Mouse (Mus musculus) heart, embryonic 13.5 days (tissue): ENCODE data around the gene Ssr4. TPM values are rescaled to one million over a fixed set of nuclear protein-coding genes. Genes with fewer than 3 reads are reported as not detected.
"Not testable (repeated sequence)": the region's sequence is repeated elsewhere in the genome, so short reads cannot be mapped to it uniquely, and the experiment has no call there.

Experiments used
- ATAC-seq: fragments of 200-750 bp; cut with Nextera tagmentation; 2 replicates; pipeline ENCODE4 v1.8.0; 2017; ENCODE audit warnings: moderate TSS enrichment; ENCODE audit not compliant: insufficient number of reproducible peaks, low FRiP score, low TSS enrichment; ENCODE audit errors: extremely low read depth
- H3K27ac ChIP-seq: fragments of 300-500 bp; sonication (generic); replicated peaks from 2 replicates; pipeline ENCODE4 v1.5.1; 2015; ENCODE audit warnings: moderate library complexity, mild to moderate bottlenecking, inconsistent platforms
- H3K27me3 ChIP-seq: fragments of 300-500 bp; sonication (generic); replicated peaks from 2 replicates; pipeline ENCODE4 v1.6.1; 2015; ENCODE audit warnings: mild to moderate bottlenecking, inconsistent platforms
- H3K36me3 ChIP-seq: fragments of 300-500 bp; sonication (generic); 2 replicates; pipeline ENCODE4 v1.6.1; 2015; ENCODE audit warnings: mild to moderate bottlenecking, inconsistent platforms
- H3K4me1 ChIP-seq: fragments of 300-500 bp; sonication (generic); 2 replicates; pipeline ENCODE4 v1.6.1; 2015; ENCODE audit warnings: inconsistent platforms
- H3K4me2 ChIP-seq: fragments of 300-500 bp; sonication (generic); 2 replicates; pipeline ENCODE4 v1.6.1; 2015; ENCODE audit warnings: inconsistent platforms, mild to moderate bottlenecking, moderate library complexity
- H3K4me3 ChIP-seq: fragments of 300-500 bp; sonication (generic); 2 replicates; pipeline ENCODE4 v1.5.1; 2015; ENCODE audit warnings: moderate library complexity, mild to moderate bottlenecking, inconsistent platforms
- H3K9ac ChIP-seq: fragments of 300-500 bp; sonication (generic); 2 replicates; pipeline ENCODE4 v1.6.1; 2015; ENCODE audit warnings: inconsistent platforms, mild to moderate bottlenecking, moderate library complexity
- H3K9me3 ChIP-seq: fragments of 300-500 bp; sonication (generic); 2 replicates; pipeline ENCODE4 v1.6.1; 2016; ENCODE audit warnings: inconsistent platforms
- WGBS: fragments of 180-500 bp; shearing (Covaris S2); methylation state at CpG from one replicate; pipeline ENCODE4 v1.1.7; 2015; ENCODE audit warnings: mixed read lengths; 5-methylcytosine and 5-hydroxymethylcytosine counted together
- polyA plus RNA-seq: library from polyadenylated mRNA; unstranded; fragments of >200 nt; fragmentation: Nextera tagmentation; extraction: Ambion mirVana; gene quantifications from 2 replicates; pipeline ENCODE4 v1.2.1, GENCODE M21; 2015

The Ssr4 gene
- 151 and 163 TPM in 2 replicates for polyA plus RNA-seq

GRCm38 (mm10) chrX:73786364-73787224 is at the start of gene Ssr4, which contains the start of gene Idh3g:
Gene Ssr4, plus strand, starts transcription at chrX:73787028.
Gene Idh3g, minus strand, starts transcription at chrX:73786897.
- Histone ChIP-seq H3K27me3 (no peaks in the 10 kb centered on the region; the same call in 1 of the 2 replicates), H3K9me3 (no peaks in the 10 kb centered on the region), H3K9ac (peak within 1 kb of the TSS; percentile 88), H3K4me2 (peak within 1 kb of the TSS; percentile 78), H3K4me1 (peaks cover 22% of the 10 kb centered on the region), H3K27ac (peak within 1 kb of the TSS; percentile 91), H3K36me3 (peaks cover 41% of the 10 kb centered on the region), H3K4me3 (peak within 1 kb of the TSS; percentile 71)
- 4% methylated on average over 43 of the region's 52 CpGs for WGBS
- peak; percentile 96 for ATAC-seq

DNA sequence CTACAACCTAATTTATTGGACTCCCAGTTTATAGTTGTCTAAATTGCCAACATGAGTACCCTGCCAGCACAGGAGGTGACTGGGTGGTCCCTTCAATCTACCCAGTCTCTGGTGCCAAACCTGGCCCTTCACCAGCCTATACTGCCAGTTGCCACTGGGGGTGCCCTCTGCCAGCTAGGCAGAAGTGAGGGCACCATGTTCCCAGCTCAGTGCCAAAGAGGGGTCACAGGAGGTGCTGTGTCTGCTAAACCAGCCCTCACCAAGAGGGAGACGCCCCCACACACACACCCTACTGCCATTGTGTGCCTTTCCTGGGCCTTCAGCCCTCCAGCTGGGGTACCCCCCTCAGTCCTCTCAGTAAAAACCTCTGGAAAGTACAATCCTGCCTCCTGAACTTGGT is 48.7 kb upstream of the Ssr4 start:
- no peak overlapping the region for H3K4me2 ChIP-seq
- no peaks in the 10 kb centered on the region for H3K9me3 ChIP-seq
- H3K9ac ChIP-seq = no peak overlapping the region
- no peak overlapping the region for H3K27ac ChIP-seq
- ATAC-seq = no peak
- H3K36me3 ChIP-seq = no peaks in the 10 kb centered on the region
- H3K4me3 ChIP-seq = no peak overlapping the region
- H3K4me1 ChIP-seq = no peaks in the 10 kb centered on the region
- H3K27me3 ChIP-seq = peaks cover 3% of the 10 kb centered on the region; the same call in 1 of the 2 replicates
- WGBS = 54% methylated on average over 1 of the region's 1 CpGs

GRCm38 (mm10) chrX:73739151-73739550 is 47.7 kb upstream of the Ssr4 start:
- Histone ChIP-seq H3K36me3 (no peaks in the 10 kb centered on the region), H3K27ac (no peak overlapping the region), H3K4me1 (no peaks in the 10 kb centered on the region), H3K9me3 (no peaks in the 10 kb centered on the region), H3K27me3 (peaks cover 3% of the 10 kb centered on the region; the same call in 1 of the 2 replicates), H3K4me3 (no peak overlapping the region), H3K9ac (no peak overlapping the region), H3K4me2 (no peak overlapping the region)
- WGBS = 62% methylated on average over 5 of the region's 5 CpGs
- no peak for ATAC-seq

DNA sequence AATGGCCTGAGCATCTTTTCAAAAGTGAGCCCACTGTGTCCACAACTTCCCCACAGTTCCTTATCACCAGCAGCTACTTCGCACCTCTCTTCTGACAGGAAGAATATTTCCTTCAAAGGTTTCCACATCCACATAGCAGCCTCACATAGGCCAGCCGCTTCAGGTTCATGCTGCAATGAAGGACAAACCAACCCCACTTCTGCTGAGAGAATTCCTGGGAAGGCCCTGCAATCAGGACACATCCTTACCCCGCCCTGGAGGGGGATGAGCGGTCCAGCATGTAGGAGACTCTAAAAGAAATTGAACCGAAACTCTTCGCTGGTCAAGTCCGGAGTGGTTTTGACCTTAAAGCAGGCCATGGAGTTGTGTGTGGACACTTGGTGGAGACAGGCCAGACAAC is 47.0 kb upstream of the Ssr4 start:
- H3K27me3 ChIP-seq, H3K9ac ChIP-seq, H3K4me3 ChIP-seq, H3K9me3 ChIP-seq, ATAC-seq, H3K27ac ChIP-seq, H3K36me3 ChIP-seq, H3K4me1 ChIP-seq, H3K4me2 ChIP-seq: not testable (repeated sequence)
- 83% methylated on average over 7 of the region's 7 CpGs for WGBS

- no peak overlapping the region for H3K27ac ChIP-seq
Measured at GRCm38 (mm10) chrX:73744774-73745481, 41.9 kb upstream of the Ssr4 start.

DNA sequence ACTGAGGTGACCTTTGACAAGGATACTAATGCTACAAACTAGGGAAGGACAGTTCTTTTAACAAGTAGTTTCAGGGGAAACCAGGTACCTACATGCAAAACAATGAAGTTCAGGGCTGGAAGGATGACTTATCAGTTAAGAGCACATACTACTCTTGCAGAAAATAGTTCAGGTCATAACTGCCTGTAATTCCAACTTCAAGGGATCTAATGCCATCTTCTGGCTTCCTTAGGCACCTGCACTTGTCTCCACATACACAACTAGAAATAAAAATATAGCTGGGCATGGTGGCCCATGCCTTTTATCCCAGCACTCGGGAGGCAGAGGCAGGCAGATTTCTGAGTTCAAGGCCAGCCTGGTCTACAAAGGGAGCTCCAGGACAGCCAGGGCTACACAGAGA is 37.9 kb upstream of the Ssr4 start:
- WGBS = 63% methylated on average over 1 of the region's 1 CpGs
- Histone ChIP-seq H3K4me3 (no peak overlapping the region), H3K9me3 (no peaks in the 10 kb centered on the region), H3K27ac (no peak overlapping the region), H3K9ac (no peak overlapping the region), H3K4me2 (no peak overlapping the region), H3K36me3 (no peaks in the 10 kb centered on the region), H3K27me3 (no peaks in the 10 kb centered on the region), H3K4me1 (no peaks in the 10 kb centered on the region)
- ATAC-seq = no peak

More at GRCm38 (mm10) chrX:73744774-73745481, 41.9 kb upstream of the Ssr4 start:
- Histone ChIP-seq H3K27me3 (no peaks in the 10 kb centered on the region), H3K9ac (no peak overlapping the region), H3K4me3 (no peak overlapping the region), H3K9me3 (no peaks in the 10 kb centered on the region), H3K4me2 (no peak overlapping the region), H3K36me3 (no peaks in the 10 kb centered on the region), H3K4me1 (no peaks in the 10 kb centered on the region)
- ATAC-seq = no peak
- 52% methylated on average over 1 of the region's 1 CpGs for WGBS

- no peak within 1 kb of the TSS for H3K4me3 ChIP-seq
- H3K9me3 ChIP-seq = no peaks in the 10 kb centered on the region
- H3K4me1 ChIP-seq = no peaks in the 10 kb centered on the region
- no peaks in the 10 kb centered on the region for H3K36me3 ChIP-seq
- no peak within 1 kb of the TSS for H3K4me2 ChIP-seq
- WGBS = 63% methylated on average over 5 of the region's 5 CpGs
- H3K9ac ChIP-seq = no peak within 1 kb of the TSS
- H3K27ac ChIP-seq = no peak within 1 kb of the TSS
- no peak for ATAC-seq
- peaks cover 16% of the 10 kb centered on the region for H3K27me3 ChIP-seq
Measured at GRCm38 (mm10) chrX:73756334-73757140, 30.3 kb upstream of the Ssr4 start, which contains the start of gene Plxnb3. Gene Plxnb3, plus strand, starts transcription at chrX:73757090.

DNA sequence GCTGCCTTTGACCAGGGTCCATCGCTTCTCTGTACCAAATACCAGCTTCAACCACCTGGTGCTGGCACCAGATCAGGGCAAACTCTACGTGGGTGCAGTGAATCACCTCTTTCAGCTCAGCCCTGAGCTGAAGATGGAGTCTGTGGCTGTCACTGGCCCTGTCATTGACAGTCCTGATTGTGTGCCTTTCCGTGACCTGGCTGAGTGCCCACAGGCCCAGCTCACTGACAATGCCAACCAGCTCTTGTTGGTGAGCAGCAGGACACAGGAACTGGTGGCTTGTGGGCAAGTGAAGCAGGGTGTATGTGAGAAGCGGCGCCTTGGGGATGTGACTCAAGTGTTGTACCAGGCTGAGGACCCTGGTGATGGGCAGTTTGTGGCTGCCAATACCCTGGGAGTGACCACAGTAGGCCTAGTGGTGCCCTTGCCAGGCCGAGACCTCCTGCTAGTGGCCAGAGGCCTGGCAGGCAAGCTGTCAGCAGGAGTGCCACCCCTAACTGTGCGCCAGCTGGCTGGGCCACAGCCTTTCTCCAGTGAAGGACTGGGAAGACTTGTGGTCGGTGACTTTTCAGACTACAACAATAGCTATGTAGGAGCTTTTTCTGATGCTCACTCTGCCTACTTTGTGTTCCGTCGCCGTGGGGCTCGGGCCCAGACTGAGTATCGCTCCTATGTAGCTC is 28.1 kb upstream of the Ssr4 start:
- Histone ChIP-seq H3K4me1 (no peaks in the 10 kb centered on the region), H3K27me3 (peaks cover 16% of the 10 kb centered on the region), H3K27ac (no peak overlapping the region), H3K4me3 (no peak overlapping the region), H3K4me2 (no peak overlapping the region), H3K9ac (no peak overlapping the region), H3K9me3 (no peaks in the 10 kb centered on the region), H3K36me3 (no peaks in the 10 kb centered on the region)
- 72% methylated on average over 13 of the region's 13 CpGs for WGBS
- no peak for ATAC-seq

- Histone ChIP-seq H3K4me1 (peaks cover 10% of the 10 kb centered on the region), H3K9ac (no peak overlapping the region), H3K4me3 (no peak overlapping the region), H3K4me2 (no peak overlapping the region), H3K9me3 (no peaks in the 10 kb centered on the region), H3K27ac (peak overlapping the region; percentile 65), H3K36me3 (no peaks in the 10 kb centered on the region), H3K27me3 (no peaks in the 10 kb centered on the region)
- 59% methylated on average over 1 of the region's 1 CpGs for WGBS
- ATAC-seq = no peak
Measured at GRCm38 (mm10) chrX:73765311-73765710, 21.5 kb upstream of the Ssr4 start.

- WGBS = 57% methylated on average over 9 of the region's 9 CpGs
- H3K4me1 ChIP-seq = peaks cover 10% of the 10 kb centered on the region
- H3K9me3 ChIP-seq = no peaks in the 10 kb centered on the region
- H3K4me2 ChIP-seq = no peak overlapping the region
- no peak overlapping the region for H3K27ac ChIP-seq
- H3K27me3 ChIP-seq = 0 out of 2 replicates have a peak, but pooled peaks cover 5% of the 10 kb centered on the region
- no peak overlapping the region for H3K9ac ChIP-seq
- H3K4me3 ChIP-seq = no peak overlapping the region
- H3K36me3 ChIP-seq = no peaks in the 10 kb centered on the region
- no peak for ATAC-seq
Measured at GRCm38 (mm10) chrX:73767267-73767666, 19.6 kb upstream of the Ssr4 start.
